Mouse (Mus musculus): ENCODE measurements at regions not wholly inside any gene's neighbourhood (a gene's known extent, or its start where the extent isn't known, plus 50 kb on each side); places are given as distances from the start of the nearest gene placed in this dataset.
A peak's percentile ranks its signal among the peaks of the same experiment; 100 is the strongest.
"Not testable (repeated sequence)": the region's sequence is repeated elsewhere in the genome, so short reads cannot be mapped to it uniquely, and the experiment has no call there.

DNA sequence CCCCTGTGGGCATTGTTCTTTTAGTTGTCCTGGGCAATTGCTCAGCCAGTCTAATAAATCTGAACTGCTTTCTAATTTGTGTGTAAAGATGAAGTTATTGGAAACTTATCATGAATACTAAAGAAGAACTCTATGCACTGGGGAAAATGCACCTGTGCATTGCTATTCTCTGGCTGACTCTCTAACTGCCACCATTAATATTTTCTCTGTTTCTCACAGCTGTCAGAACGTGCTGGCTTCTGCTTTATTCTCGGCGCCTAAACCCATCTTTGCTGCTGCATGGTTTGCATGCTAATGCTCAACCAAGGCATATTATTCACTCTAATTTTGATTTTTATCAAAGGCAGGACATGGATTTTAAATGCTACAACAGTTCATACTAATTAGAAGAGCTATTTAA is 128.9 kb upstream of the Gm527 start:
- no peaks in the 10 kb centered on the region for H3K36me3 ChIP-seq (ENCODE audit: control insufficient read depth, insufficient read depth, low read length)
- 85% methylated on average over 3 of the region's 3 CpGs for whole genome bisulfite sequencing
- no peak for ATAC-seq (ENCODE audit: low read depth)

DNA sequence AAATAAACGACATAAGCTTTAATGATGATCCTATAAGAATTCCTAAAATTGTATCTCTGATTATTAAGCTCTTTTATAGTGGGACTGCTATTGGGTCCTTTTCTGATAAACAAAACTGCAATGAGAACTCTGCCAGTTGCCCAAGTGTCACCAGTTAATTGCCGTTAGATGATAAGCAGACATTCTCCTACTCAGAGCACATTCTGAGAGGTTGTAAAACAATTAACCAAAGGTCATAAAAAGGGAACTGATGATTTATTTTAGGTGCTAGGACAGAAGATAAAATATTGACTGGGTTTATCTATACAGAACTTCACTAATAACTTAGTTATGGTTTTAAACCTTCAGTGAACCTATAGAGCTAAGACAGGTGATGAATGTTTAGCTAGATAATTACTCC is 109.2 kb upstream of the Gm527 start:
- H3K27ac ChIP-seq (ENCODE audit: low read length): not testable (repeated sequence)

More for the DNA sequence above, 128.9 kb upstream of the Gm527 start:
- Histone ChIP-seq H3K9me3 (ENCODE audit: control insufficient read depth, low read length) (no peaks in the 10 kb centered on the region), H3K9ac (ENCODE audit: low read length) (no peak overlapping the region), H3K4me1 (replicated peaks; ENCODE audit: control insufficient read depth, insufficient read depth, low read length) (no peaks in the 10 kb centered on the region), H3K4me2 (ENCODE audit: low read depth, low read length) (no peak overlapping the region), H3K4me3 (ENCODE audit: low read length) (no peak overlapping the region), H3K27ac (ENCODE audit: low read length) (no peak overlapping the region), H3K27me3 (ENCODE audit: control insufficient read depth, insufficient read depth, low read depth, low read length) (no peaks in the 10 kb centered on the region)

DNA sequence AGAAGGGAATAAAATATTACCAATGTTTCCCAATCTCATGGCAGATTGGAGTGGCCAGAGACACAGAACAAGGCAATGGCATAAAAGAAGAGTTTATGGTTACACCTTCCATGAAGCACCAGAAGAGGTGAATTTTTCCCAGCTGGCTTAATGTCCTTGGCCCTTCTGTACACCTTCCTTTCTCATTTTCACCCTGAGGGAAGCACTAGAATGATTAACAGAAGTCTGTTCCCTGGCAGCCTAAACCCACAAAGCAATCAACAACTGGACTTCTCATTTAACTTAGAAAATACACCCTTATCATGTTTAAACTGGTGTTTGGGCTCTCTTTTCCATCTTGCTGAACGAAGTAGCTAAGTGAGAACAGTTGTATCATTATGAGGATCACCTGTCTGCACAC is 107.6 kb upstream of the Gm527 start:
- 42% methylated on average over 1 of the region's 1 CpGs for WGBS
- ATAC-seq (ENCODE audit: low read depth): no peak

More for the DNA sequence above, 109.2 kb upstream of the Gm527 start:
- not testable (repeated sequence) for H3K9me3 ChIP-seq (ENCODE audit: control insufficient read depth, low read length); H3K9ac ChIP-seq (ENCODE audit: low read length); H3K4me1 ChIP-seq (replicated peaks; ENCODE audit: control insufficient read depth, insufficient read depth, low read length); H3K27me3 ChIP-seq (ENCODE audit: control insufficient read depth, insufficient read depth, low read depth, low read length); H3K4me3 ChIP-seq (ENCODE audit: low read length); H3K36me3 ChIP-seq (ENCODE audit: control insufficient read depth, insufficient read depth, low read length); H3K4me2 ChIP-seq (ENCODE audit: low read depth, low read length); ATAC-seq (ENCODE audit: low read depth)
- 41% methylated on average over 2 of the region's 2 CpGs for WGBS

DNA sequence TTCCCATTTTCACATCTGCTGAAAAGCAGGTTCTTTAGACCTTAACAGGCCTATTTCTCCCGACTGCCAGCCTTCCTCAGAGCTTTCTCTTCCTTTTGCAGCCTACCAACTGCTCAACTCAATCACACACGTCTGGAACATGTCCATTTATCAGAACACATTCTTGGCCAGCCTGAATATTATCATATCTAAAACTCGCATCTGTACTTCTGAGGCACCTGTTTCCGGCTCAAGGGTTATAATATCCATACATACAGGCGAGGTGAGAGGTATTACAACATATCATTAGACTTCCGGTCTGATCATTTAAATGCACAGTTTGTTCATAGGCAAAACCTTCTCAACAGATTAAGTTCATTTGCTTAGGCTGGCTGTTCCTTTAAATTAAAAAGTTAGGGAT is 101.8 kb upstream of the Gm527 start:
- Histone ChIP-seq H3K27me3 (ENCODE audit: control insufficient read depth, insufficient read depth, low read depth, low read length) (no peaks in the 10 kb centered on the region), H3K4me1 (replicated peaks; ENCODE audit: control insufficient read depth, insufficient read depth, low read length) (no peaks in the 10 kb centered on the region), H3K27ac (ENCODE audit: low read length) (no peak overlapping the region), H3K36me3 (ENCODE audit: control insufficient read depth, insufficient read depth, low read length) (no peaks in the 10 kb centered on the region), H3K9me3 (ENCODE audit: control insufficient read depth, low read length) (no peaks in the 10 kb centered on the region), H3K4me2 (ENCODE audit: low read depth, low read length) (no peak overlapping the region), H3K4me3 (ENCODE audit: low read length) (no peak overlapping the region), H3K9ac (ENCODE audit: low read length) (no peak overlapping the region)
- no peak for ATAC-seq (ENCODE audit: low read depth)
- 68% methylated on average over 6 of the region's 6 CpGs for WGBS

More for the DNA sequence above, 107.6 kb upstream of the Gm527 start:
- no peaks in the 10 kb centered on the region for H3K36me3 ChIP-seq (ENCODE audit: control insufficient read depth, insufficient read depth, low read length)
- no peak overlapping the region for H3K4me2 ChIP-seq (ENCODE audit: low read depth, low read length)
- no peaks in the 10 kb centered on the region for H3K9me3 ChIP-seq (ENCODE audit: control insufficient read depth, low read length)
- no peak overlapping the region for H3K27ac ChIP-seq (ENCODE audit: low read length)
- no peaks in the 10 kb centered on the region for H3K27me3 ChIP-seq (ENCODE audit: control insufficient read depth, insufficient read depth, low read depth, low read length)
- H3K4me1 ChIP-seq (replicated peaks; ENCODE audit: control insufficient read depth, insufficient read depth, low read length): no peaks in the 10 kb centered on the region
- H3K4me3 ChIP-seq (ENCODE audit: low read length): no peak overlapping the region
- H3K9ac ChIP-seq (ENCODE audit: low read length): no peak overlapping the region

DNA sequence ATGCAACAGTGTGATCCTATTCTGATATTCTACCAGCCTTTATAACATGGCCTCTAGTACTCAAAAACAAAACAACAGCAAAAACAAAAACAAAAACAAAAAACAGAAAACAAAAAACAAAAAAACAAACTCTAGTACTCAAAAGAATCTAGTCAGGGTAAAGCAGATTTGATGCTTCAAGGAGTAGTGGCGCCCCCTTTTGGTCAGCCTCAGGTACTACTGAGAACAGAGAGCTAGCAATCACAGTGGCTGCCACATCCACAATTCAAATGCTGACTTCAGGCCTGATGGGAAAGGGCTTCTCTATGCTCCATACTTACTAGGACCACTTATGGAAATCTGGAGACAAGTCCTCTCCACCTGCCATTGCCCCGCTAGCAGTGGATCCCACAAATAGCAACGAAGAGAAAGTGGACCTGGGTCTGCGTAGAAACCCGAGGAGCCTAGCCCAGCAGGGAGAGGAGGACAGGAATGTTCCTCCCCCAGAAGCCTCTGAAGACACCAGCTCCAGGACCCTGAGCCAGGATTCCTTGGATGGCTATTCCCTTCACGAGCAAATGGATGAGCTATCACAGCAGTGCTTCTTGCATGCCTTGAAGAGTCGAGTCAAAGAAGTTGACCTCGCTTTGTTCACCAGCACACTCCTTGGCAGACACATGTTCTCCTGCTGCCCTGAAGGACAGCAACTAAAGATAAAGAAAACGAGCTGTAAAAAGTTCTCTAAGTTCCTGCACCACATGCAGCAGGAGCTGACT is 100.5 kb upstream of the Gm527 start:
- Histone ChIP-seq H3K27me3 (ENCODE audit: control insufficient read depth, insufficient read depth, low read depth, low read length) (no peaks in the 10 kb centered on the region), H3K36me3 (ENCODE audit: control insufficient read depth, insufficient read depth, low read length) (no peaks in the 10 kb centered on the region), H3K4me3 (ENCODE audit: low read length) (no peak overlapping the region), H3K9ac (ENCODE audit: low read length) (no peak overlapping the region), H3K4me2 (ENCODE audit: low read depth, low read length) (no peak overlapping the region), H3K9me3 (ENCODE audit: control insufficient read depth, low read length) (no peaks in the 10 kb centered on the region), H3K4me1 (replicated peaks; ENCODE audit: control insufficient read depth, insufficient read depth, low read length) (no peaks in the 10 kb centered on the region), H3K27ac (ENCODE audit: low read length) (no peak overlapping the region)
- 49% methylated on average over 9 of the region's 9 CpGs for WGBS
- no peak for ATAC-seq (ENCODE audit: low read depth)

DNA sequence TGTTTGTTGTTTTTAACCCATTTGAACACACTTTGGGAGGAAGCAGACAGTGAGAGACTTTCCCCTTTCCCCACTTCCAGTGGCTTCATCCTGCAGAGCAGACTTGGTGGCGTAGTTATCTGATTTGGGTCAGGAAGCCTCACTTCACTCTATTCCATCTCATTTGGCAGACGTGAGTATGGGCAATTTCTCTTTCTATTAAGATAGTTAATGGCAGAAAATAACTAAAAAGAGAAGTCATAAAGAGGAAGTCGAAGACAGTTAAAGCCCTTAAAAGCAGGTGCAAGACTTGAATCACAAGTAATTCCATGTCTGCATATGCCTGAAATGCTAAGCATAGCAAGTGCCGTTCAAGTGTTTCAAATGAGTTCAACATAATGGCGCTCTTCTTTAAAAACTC is 97.0 kb upstream of the Gm527 start:
- no peak overlapping the region for H3K27ac ChIP-seq (ENCODE audit: low read length)
- no peaks in the 10 kb centered on the region for H3K4me1 ChIP-seq (replicated peaks; ENCODE audit: control insufficient read depth, insufficient read depth, low read length)
- 82% methylated on average over 5 of the region's 5 CpGs for WGBS
- no peak overlapping the region for H3K4me3 ChIP-seq (ENCODE audit: low read length)
- H3K9ac ChIP-seq (ENCODE audit: low read length): no peak overlapping the region
- no peaks in the 10 kb centered on the region for H3K27me3 ChIP-seq (ENCODE audit: control insufficient read depth, insufficient read depth, low read depth, low read length)
- no peak for ATAC-seq (ENCODE audit: low read depth)
- H3K4me2 ChIP-seq (ENCODE audit: low read depth, low read length): no peak overlapping the region
- H3K9me3 ChIP-seq (ENCODE audit: control insufficient read depth, low read length): no peaks in the 10 kb centered on the region
- no peaks in the 10 kb centered on the region for H3K36me3 ChIP-seq (ENCODE audit: control insufficient read depth, insufficient read depth, low read length)

DNA sequence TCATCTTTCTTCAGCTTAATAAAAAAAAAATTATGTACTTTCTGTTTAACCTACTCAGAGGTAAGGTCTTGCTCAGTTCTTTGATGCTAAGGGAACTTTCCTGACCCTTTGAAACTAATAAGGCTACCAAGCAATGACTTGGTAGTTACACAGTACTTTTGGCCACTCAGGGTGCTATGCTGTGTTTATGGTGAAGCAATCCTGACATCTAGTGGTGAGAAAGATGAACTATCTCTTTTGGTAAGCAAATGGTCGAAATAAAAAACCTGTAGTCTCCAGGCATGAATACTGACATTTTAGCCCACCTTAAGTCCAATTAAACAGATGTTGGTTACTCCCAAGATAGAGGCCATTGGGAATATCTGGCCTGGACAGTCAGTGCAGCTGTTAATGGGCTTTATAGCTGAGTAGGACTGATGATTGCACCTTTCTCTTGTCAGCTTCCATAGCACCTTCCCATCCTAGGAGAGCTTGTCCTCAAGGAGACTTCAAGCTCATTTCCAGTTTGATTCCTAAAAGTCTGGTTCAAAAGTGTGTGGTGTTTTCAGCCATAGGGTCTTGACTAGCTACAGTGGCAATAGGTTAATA is 88.0 kb upstream of the Gm527 start:
- ATAC-seq (ENCODE audit: low read depth): 0 out of 2 replicates have a peak, but pooled peaks have one; percentile 43
- H3K4me3 ChIP-seq (ENCODE audit: low read length): no peak overlapping the region
- no peak overlapping the region for H3K9ac ChIP-seq (ENCODE audit: low read length)
- H3K36me3 ChIP-seq (ENCODE audit: control insufficient read depth, insufficient read depth, low read length): no peaks in the 10 kb centered on the region
- no peaks in the 10 kb centered on the region for H3K9me3 ChIP-seq (ENCODE audit: control insufficient read depth, low read length)
- 6% methylated on average over 1 of the region's 1 CpGs for WGBS
- H3K27me3 ChIP-seq (ENCODE audit: control insufficient read depth, insufficient read depth, low read depth, low read length): no peaks in the 10 kb centered on the region
- H3K27ac ChIP-seq (ENCODE audit: low read length): no peak overlapping the region
- H3K4me1 ChIP-seq (replicated peaks; ENCODE audit: control insufficient read depth, insufficient read depth, low read length): no peaks in the 10 kb centered on the region
- H3K4me2 ChIP-seq (ENCODE audit: low read depth, low read length): no peak overlapping the region

DNA sequence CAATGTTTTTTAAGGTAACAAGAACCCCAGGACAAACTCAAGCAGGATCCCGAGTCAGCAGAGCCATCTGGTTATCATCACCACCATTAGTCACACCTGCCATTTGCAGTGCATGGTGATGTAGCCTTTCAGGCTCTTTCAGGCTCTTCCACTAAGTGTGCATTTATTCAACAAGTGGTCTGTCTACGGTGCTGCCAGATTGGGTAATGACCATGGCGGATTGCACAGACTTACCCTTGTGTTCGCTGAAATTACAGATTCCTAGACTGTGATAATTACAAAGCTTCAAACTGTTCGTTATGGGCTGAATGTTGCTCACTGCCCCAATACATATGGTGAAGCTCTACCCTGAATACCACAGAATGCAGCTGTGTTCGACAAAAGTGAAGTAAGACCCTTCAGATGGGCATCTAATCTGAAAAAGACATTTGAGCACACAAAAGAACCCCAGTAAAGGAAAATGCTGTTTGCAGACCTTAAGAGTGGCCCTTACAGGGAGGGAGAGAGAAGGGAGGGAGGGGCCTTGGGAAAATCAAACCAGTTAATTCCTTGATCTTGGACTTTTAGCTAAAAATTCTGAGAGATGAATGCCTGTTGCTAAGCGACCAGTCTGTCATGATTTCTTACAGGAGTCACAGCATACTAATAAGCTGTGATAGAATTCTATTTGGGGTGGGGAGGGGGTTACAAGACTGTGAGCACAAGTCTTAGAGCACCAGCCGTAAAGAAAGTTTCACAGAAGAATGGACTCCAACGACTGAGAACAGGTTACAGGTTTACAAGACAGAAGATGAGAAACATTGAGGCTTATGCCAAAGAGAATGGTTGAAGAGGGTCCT is 85.2 kb upstream of the Gm527 start:
- Histone ChIP-seq H3K27me3 (ENCODE audit: control insufficient read depth, insufficient read depth, low read depth, low read length) (no peaks in the 10 kb centered on the region), H3K27ac (ENCODE audit: low read length) (no peak overlapping the region), H3K36me3 (ENCODE audit: control insufficient read depth, insufficient read depth, low read length) (no peaks in the 10 kb centered on the region), H3K9ac (ENCODE audit: low read length) (no peak overlapping the region), H3K4me3 (ENCODE audit: low read length) (no peak overlapping the region), H3K9me3 (ENCODE audit: control insufficient read depth, low read length) (no peaks in the 10 kb centered on the region), H3K4me1 (replicated peaks; ENCODE audit: control insufficient read depth, insufficient read depth, low read length) (no peaks in the 10 kb centered on the region), H3K4me2 (ENCODE audit: low read depth, low read length) (no peak overlapping the region)
- ATAC-seq (ENCODE audit: low read depth): no peak
- 52% methylated on average over 9 of the region's 9 CpGs for WGBS

DNA sequence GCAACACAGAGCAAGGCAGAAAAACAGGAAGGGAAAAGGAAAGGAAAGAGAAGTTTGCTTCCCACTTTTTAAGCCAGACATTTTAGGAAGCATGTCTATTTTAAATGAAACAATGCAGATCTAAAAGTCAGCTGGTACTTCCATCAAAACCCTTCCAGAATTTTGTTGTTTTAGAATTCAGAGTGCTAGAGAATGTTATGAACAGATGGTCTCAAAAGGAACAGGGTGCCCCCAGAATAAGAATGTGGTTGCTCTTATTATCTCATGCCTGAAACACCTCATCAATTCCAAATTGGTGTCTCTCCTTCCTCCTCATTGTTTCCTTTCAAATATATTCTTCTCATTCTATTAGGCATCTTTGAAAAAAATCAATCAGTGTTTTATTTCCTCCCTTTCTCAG is 60.0 kb upstream of the Gm527 start:
- ATAC-seq (ENCODE audit: low read depth): no peak
- H3K9me3 ChIP-seq (ENCODE audit: control insufficient read depth, low read length): no peaks in the 10 kb centered on the region
- no peaks in the 10 kb centered on the region for H3K4me1 ChIP-seq (replicated peaks; ENCODE audit: control insufficient read depth, insufficient read depth, low read length)
- H3K27ac ChIP-seq (ENCODE audit: low read length): no peak overlapping the region
- H3K36me3 ChIP-seq (ENCODE audit: control insufficient read depth, insufficient read depth, low read length): no peaks in the 10 kb centered on the region
- H3K4me3 ChIP-seq (ENCODE audit: low read length): no peak overlapping the region
- H3K4me2 ChIP-seq (ENCODE audit: low read depth, low read length): no peak overlapping the region
- no peaks in the 10 kb centered on the region for H3K27me3 ChIP-seq (ENCODE audit: control insufficient read depth, insufficient read depth, low read depth, low read length)
- H3K9ac ChIP-seq (ENCODE audit: low read length): no peak overlapping the region
